Mouse (Mus musculus) MEL-GATA-1-ER (cell line): Measurements from ENCODE around the gene Mrps12.

ENCODE experiments used
- DNase-seq: peaks from one replicate; pipeline ENCODE4 v3.0.0-alpha.2; 2012; ENCODE audit warnings: low read depth; ENCODE audit errors: extremely low read depth

Mrps12 gene

GRCm38 (mm10) chr7:28741709-28742438 lies at the start of gene Mrps12, which contains the start of gene Sars2:
TSS of gene Mrps12 (minus strand) at chr7:28741820.
TSS of gene Sars2 (plus strand) at chr7:28741992.
- peak; percentile 99 for DNase-seq

DNA sequence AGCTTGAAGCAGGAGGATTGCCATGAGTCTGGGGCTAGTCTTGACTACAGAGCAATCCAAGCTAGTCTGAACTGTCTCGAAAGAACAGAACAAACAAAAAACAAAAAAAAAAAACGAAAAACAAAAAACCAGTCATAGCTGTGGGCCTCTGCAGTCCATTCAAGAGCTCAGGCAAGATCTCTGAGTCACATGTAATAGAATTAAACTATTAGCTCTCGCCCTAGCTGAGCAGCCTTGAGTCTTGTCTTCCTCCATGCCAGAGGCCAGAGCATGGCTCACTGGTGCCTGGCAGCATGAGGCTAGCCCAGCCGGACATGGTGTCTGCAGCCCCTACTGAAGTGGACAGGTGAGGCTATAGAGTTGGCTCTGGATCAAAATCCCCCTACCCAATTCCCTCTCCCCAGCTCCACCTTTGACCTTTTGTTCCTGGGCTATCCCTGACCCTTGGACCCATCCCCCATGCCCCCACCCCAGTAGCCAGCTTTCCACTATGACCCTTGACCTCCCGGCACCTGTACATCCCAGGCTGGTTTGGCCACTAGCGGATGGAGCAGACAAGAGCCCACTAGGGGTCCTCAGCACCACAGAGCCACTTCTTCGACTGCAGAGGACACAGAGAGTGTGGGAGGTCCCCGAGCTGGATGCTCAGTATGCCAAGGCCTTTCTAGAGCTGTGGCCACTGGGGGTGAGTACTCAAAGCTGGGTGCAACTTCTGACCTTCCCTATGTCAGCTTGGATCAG lies 48.6 kb upstream of the Mrps12 start:
- DNase-seq: no peak

DNA sequence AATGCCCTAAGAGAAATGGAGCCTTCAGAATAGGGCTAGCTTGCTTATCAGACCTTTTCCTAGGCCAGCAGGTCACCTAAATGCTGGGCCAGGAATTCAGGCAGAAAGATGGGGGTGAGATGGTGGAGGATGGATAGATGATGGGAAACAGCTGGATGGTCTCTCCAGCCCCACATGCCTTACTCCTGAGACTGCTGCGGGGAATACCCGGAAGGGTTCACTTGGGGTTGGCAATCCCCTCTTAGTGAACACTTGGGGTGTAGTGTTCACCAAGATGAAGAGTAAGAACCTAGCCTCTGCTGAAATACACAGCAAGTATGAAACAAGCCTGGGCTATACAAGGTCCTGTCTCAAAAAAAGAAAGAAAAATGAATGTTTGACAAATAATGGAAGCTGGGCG lies 47.6 kb upstream of the Mrps12 start:
- no peak for DNase-seq

DNA sequence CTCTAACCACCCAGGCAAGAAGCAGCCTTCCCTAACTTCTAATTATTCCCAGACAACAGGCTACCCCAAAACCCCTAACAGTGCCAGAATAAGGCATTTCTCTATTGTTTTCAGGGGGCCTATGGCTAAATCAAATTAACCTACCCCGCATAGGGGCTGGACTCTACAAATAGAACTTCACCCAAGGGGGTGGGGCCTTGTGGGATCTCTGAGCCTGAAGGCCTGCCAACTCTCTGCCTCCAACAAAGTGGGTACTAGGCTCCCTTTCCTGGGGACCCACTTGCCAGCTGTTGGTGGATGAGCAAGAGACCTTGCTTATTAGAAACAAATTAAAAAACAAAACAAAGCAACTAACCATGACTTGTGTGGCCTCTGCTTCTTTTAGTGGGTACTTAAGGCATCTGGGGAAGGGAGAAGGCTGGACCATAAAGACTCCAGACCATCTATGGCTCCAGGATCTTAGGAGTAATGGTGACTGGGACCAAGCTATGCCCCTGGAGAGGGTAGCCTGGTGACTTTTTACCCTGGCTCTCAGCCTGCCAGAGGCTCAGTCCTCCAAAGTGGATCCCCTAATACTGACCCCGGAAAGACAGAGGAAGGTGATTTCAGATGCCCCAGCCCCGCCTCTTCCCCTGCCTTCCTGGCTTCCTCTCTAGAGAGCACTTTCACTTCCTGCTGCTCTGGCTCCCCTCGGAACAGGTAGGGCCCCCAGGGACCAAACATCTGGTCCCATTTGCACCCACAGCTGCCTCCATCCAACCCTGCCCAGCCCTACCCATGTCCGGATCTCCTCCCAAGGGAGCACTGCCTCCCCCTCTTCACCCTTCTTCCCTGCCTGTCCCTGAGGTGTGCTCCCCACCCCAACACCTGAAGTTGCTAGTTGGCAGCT lies 46.9 kb upstream of the Mrps12 start, which contains the start of gene Rinl:
Rinl (plus strand) TSS at position 663 of the 889 bp plus-strand sequence.
- DNase-seq: no peak

- no peak for DNase-seq
Observed at GRCm38 (mm10) chr7:28787884-28788283, 46.3 kb upstream of the Mrps12 start.

DNA sequence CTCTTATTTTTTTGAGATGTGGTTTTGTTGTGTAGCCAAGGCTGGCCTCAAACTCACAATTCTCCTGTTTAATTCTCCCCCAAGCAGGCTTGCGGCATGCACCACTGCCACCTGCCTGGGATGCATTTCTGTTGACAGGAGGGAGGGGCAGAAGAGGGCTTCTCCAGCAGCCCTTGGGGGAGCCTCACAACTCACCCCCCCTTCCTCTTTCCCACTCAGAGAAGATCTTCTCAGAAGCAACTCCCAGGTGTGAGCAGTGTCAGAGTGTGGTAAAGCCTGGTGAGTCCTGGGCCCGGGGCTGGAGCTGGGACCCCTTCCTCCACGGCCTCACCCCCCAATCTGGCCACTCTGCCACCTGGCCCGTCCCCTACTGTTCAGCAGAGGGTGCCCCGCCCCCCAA lies 43.5 kb upstream of the Mrps12 start:
- DNase-seq: no peak

GRCm38 (mm10) chr7:28781261-28781663 lies 39.6 kb upstream of the Mrps12 start:
- DNase-seq: no peak

DNA sequence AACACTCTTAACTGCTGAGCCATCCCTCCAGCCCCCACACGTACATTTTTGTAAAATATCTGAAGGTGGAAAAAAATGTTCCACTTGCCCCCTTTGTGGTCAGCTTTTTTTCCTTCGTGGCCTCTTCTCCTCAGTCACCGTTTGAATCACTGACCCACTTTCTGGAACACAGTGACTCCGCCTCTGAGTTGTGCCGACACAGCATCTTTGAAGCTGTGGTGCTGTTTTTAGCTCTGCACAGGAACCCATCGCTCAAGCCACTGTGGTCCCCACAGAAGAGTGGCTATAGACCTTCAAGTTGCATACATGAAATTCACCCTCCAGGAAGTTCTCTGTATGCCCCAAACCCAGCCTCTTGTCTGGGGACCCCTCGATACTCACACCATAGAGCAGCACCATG lies 39.2 kb upstream of the Mrps12 start:
- no peak for DNase-seq

GRCm38 (mm10) chr7:28780067-28780658 lies 38.5 kb upstream of the Mrps12 start:
- DNase-seq: peak; percentile 64

DNA sequence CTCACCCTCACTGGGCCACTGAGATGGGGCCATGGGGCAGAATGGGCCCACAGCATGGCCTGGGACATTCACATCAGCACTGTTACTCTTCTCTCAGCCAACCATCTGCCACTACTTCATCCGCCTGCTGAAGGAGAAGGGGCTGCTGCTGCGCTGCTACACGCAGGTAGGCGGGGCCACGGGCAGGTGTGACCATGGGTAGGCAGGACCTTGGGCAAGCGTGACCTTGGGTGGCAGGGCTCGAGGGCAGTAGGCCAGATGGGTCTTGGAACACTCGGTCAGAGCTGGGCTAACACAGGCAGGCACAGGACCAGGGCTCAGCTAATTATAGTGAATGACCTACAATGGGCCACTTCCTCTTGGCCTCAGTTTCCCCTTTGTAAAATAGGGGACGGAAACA lies 37.2 kb upstream of the Mrps12 start:
- DNase-seq: no peak

DNA sequence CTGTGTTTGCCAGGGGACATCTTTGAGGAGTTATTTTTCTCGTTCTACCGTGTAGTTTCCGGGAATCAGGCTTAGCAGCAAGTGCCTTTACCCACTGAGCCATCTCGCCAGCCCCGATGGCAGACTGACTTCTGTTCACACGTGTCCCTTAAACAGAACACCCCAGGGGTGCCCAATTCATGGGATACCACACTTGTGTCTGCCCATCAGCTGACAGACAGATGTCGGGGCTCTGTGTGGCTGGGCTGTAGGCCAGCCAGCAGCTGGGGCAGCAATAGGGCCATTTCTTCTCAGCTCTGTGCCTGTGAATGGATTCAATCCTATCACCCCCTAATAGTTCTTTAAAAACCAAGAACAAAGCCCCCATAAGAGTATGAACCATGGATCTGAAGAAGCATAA lies 33.5 kb upstream of the Mrps12 start:
- no peak for DNase-seq

- no peak for DNase-seq
Observed at GRCm38 (mm10) chr7:28774164-28774563, 32.5 kb upstream of the Mrps12 start.

GRCm38 (mm10) chr7:28773163-28773562 lies 31.5 kb upstream of the Mrps12 start:
- no peak for DNase-seq

- no peak for DNase-seq
Observed at GRCm38 (mm10) chr7:28771867-28772266, 30.2 kb upstream of the Mrps12 start.

- no peak for DNase-seq
Observed at GRCm38 (mm10) chr7:28770309-28770708, 28.7 kb upstream of the Mrps12 start.

DNA sequence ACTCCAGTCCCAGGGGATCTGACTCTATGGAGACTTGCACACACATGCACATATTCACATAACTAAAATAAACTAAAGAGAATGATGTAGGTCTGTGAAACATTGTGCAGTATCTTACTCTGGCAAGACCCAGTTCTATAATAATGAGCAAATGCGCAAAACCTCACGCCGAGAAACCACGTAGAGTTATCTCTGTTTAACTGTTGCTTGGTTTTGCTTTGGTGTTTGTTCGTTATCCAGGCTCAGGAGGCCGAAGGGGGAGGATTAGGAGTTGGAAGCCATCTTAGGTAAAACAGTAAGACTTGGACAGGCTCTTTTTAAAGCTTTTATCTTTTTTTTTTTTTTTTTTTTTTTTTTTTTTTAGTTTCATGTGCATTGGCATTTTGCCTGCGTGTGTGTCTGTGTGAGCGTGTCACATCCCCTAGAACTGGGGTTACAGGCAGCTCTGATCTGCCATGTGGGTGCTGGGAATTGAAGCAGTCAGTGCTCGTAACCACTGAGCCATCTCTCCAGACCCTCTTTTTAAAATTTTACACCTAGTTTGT lies 27.9 kb upstream of the Mrps12 start:
- DNase-seq: peak; percentile 41

- DNase-seq: no peak
Observed at GRCm38 (mm10) chr7:28767462-28767965, 25.9 kb upstream of the Mrps12 start, which contains the start of gene Nfkbib. TSS of gene Nfkbib (minus strand) at chr7:28767512.

DNA sequence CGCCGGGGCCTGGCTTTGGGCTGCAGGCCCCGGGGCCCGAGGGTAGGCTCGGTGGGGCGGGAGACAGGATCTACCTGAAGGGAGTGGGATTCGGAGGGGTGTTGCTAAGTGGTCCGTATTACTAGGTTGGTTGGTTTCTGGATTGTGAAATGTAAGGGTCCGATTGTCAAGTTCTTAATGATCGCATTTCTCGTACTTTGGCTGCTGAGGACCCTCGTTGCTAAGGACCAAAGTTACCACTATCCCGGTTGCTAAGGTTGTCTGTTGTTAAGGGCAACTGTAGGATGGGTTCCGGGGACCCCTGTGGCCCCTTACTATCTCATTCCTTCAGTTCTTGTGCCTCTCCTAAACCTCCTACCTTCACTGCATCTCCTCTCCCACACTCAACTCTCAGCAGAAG lies 25.3 kb upstream of the Mrps12 start:
- no peak for DNase-seq

- DNase-seq: peak; percentile 99
Observed at GRCm38 (mm10) chr7:28766173-28766879, 24.7 kb upstream of the Mrps12 start, which contains the start of gene Sirt2. TSS of gene Sirt2 (plus strand) at chr7:28766735.

- no peak for DNase-seq
Observed at GRCm38 (mm10) chr7:28765211-28765610, 23.6 kb upstream of the Mrps12 start.
